Mouse (Mus musculus): ENCODE results near the gene Fam155a.

GRCm38 (mm10) chr8:9735169-9735568 lies 35.8 kb downstream of the Fam155a start:
- TF ChIP-seq EP300 (IDR thresholded peaks at IDR 0.05; ENCODE audit: low read depth): no peak
- no peak for TF ChIP-seq CTCF (IDR thresholded peaks at IDR 0.05; ENCODE audit: low read depth)

Data from heart, postnatal 0 days (tissue).